Mouse (Mus musculus) hindbrain, embryonic 16.5 days (tissue): Measurements from ENCODE around the gene Clrn3. TPM values are rescaled to one million over a fixed set of nuclear protein-coding genes. Genes with fewer than 3 reads are reported as not detected.

Experiments used
- ATAC-seq: fragments of 200-750 bp; cut with Nextera tagmentation; 2 replicates; pipeline ENCODE4 v1.8.0; 2017; ENCODE audit warnings: moderate TSS enrichment, moderate library complexity
- H3K27ac ChIP-seq: fragments of 300-500 bp; sonication (generic); 2 replicates; pipeline ENCODE4 v1.5.1; 2014; ENCODE audit warnings: low read depth, mild to moderate bottlenecking, control low read depth, low read length, moderate library complexity
- H3K27me3 ChIP-seq: fragments of 300-500 bp; sonication (generic); replicated peaks from 2 replicates; pipeline ENCODE4 v1.6.1; 2014; ENCODE audit warnings: low read length; ENCODE audit not compliant: control insufficient read depth, insufficient read depth
- H3K36me3 ChIP-seq: fragments of 300-500 bp; sonication (generic); 2 replicates; pipeline ENCODE4 v1.6.1; 2014; ENCODE audit warnings: mild to moderate bottlenecking, low read length, moderate library complexity, mixed read lengths; ENCODE audit not compliant: control insufficient read depth, insufficient read depth
- H3K4me1 ChIP-seq: fragments of 300-500 bp; sonication (generic); 2 replicates; pipeline ENCODE4 v1.6.1; 2014; ENCODE audit warnings: low read depth, low read length; ENCODE audit not compliant: control insufficient read depth, insufficient read depth
- H3K4me2 ChIP-seq: fragments of 300-500 bp; sonication (generic); 2 replicates; pipeline ENCODE4 v1.6.1; 2014; ENCODE audit warnings: mild to moderate bottlenecking, low read length, control low read depth, moderate library complexity
- H3K4me3 ChIP-seq: fragments of 300-500 bp; sonication (generic); 2 replicates; pipeline ENCODE4 v1.5.1; 2014; ENCODE audit warnings: mild to moderate bottlenecking, low read length, control low read depth, moderate library complexity
- H3K9ac ChIP-seq: fragments of 300-500 bp; sonication (generic); 2 replicates; pipeline ENCODE4 v1.6.1; 2014; ENCODE audit warnings: low read depth, mild to moderate bottlenecking, control low read depth, low read length, moderate library complexity
- H3K9me3 ChIP-seq: fragments of 300-500 bp; sonication (generic); 2 replicates; pipeline ENCODE4 v1.6.1; 2014; ENCODE audit warnings: mild to moderate bottlenecking, low read length, moderate library complexity; ENCODE audit not compliant: control insufficient read depth
- WGBS: fragments of 180-500 bp; shearing (Covaris S2); extraction: QIAGEN DNeasy Blood & Tissue Kit; methylation state at CpG from one replicate; pipeline ENCODE4 v1.1.7; 2014; 5-methylcytosine and 5-hydroxymethylcytosine counted together
- polyA plus RNA-seq: library from polyadenylated mRNA; unstranded; fragments of >200 nt; fragmentation: Nextera tagmentation; extraction: Ambion mirVana; gene quantifications from 2 replicates; pipeline ENCODE4 v1.2.1, GENCODE M21; 2015

Clrn3 gene
- polyA plus RNA-seq, 1 experiment from 2014 or later = not detected

- 77% methylated on average over 6 of the region's 6 CpGs for WGBS
- H3K4me1 ChIP-seq = no peaks in the 10 kb centered on the region
- no peak overlapping the region for H3K4me2 ChIP-seq
- H3K9ac ChIP-seq = no peak overlapping the region
- no peaks in the 10 kb centered on the region for H3K27me3 ChIP-seq
- H3K4me3 ChIP-seq = no peak overlapping the region
- no peak for ATAC-seq
- H3K36me3 ChIP-seq = no peaks in the 10 kb centered on the region
- H3K27ac ChIP-seq = no peak overlapping the region
- H3K9me3 ChIP-seq = no peaks in the 10 kb centered on the region
Measured at GRCm38 (mm10) chr7:135524424-135524967, 4.0 kb downstream of the Clrn3 start.

GRCm38 (mm10) chr7:135523981-135524380 lies 4.5 kb downstream of the Clrn3 start:
- Histone ChIP-seq H3K9ac (no peak overlapping the region), H3K4me2 (no peak overlapping the region), H3K36me3 (no peaks in the 10 kb centered on the region), H3K27ac (no peak overlapping the region), H3K4me1 (no peaks in the 10 kb centered on the region), H3K9me3 (no peaks in the 10 kb centered on the region), H3K27me3 (no peaks in the 10 kb centered on the region), H3K4me3 (no peak overlapping the region)
- 49% methylated on average over 4 of the region's 4 CpGs for WGBS
- ATAC-seq = no peak

- Histone ChIP-seq H3K9me3 (no peaks in the 10 kb centered on the region), H3K9ac (no peak overlapping the region), H3K27me3 (no peaks in the 10 kb centered on the region), H3K4me3 (no peak overlapping the region), H3K27ac (no peak overlapping the region), H3K4me2 (no peak overlapping the region), H3K4me1 (no peaks in the 10 kb centered on the region), H3K36me3 (no peaks in the 10 kb centered on the region)
- 53% methylated on average over 15 of the region's 15 CpGs for WGBS
- ATAC-seq = no peak
Measured at GRCm38 (mm10) chr7:135521755-135522512, 6.5 kb downstream of the Clrn3 start.

- H3K4me2 ChIP-seq = no peak overlapping the region
- no peak overlapping the region for H3K9ac ChIP-seq
- WGBS = 80% methylated on average over 5 of the region's 5 CpGs
- H3K36me3 ChIP-seq = no peaks in the 10 kb centered on the region
- H3K4me3 ChIP-seq = no peak overlapping the region
- H3K27me3 ChIP-seq = no peaks in the 10 kb centered on the region
- no peaks in the 10 kb centered on the region for H3K9me3 ChIP-seq
- H3K4me1 ChIP-seq = no peaks in the 10 kb centered on the region
- no peak overlapping the region for H3K27ac ChIP-seq
- ATAC-seq = no peak
Measured at GRCm38 (mm10) chr7:135520241-135520640, 8.2 kb downstream of the Clrn3 start.

- H3K36me3 ChIP-seq = no peaks in the 10 kb centered on the region
- H3K9me3 ChIP-seq = no peaks in the 10 kb centered on the region
- WGBS = 64% methylated on average over 4 of the region's 4 CpGs
- H3K9ac ChIP-seq = no peak overlapping the region
- H3K27me3 ChIP-seq = no peaks in the 10 kb centered on the region
- ATAC-seq = no peak
- H3K4me1 ChIP-seq = no peaks in the 10 kb centered on the region
- H3K4me2 ChIP-seq = no peak overlapping the region
- H3K27ac ChIP-seq = no peak overlapping the region
- H3K4me3 ChIP-seq = no peak overlapping the region
Measured at GRCm38 (mm10) chr7:135517191-135517590, 11.3 kb downstream of the Clrn3 start.

GRCm38 (mm10) chr7:135511723-135512122 lies 16.7 kb downstream of the Clrn3 start:
- Histone ChIP-seq H3K9ac (no peak overlapping the region), H3K27me3 (no peaks in the 10 kb centered on the region), H3K36me3 (no peaks in the 10 kb centered on the region), H3K9me3 (no peaks in the 10 kb centered on the region), H3K4me1 (no peaks in the 10 kb centered on the region), H3K27ac (no peak overlapping the region), H3K4me3 (no peak overlapping the region), H3K4me2 (no peak overlapping the region)
- no peak for ATAC-seq
- WGBS = 88% methylated on average over 3 of the region's 3 CpGs

GRCm38 (mm10) chr7:135510431-135510830 lies 18.0 kb downstream of the Clrn3 start:
- no peak overlapping the region for H3K4me3 ChIP-seq
- H3K27me3 ChIP-seq = no peaks in the 10 kb centered on the region
- no peaks in the 10 kb centered on the region for H3K4me1 ChIP-seq
- no peak overlapping the region for H3K9ac ChIP-seq
- H3K9me3 ChIP-seq = no peaks in the 10 kb centered on the region
- 90% methylated on average over 5 of the region's 5 CpGs for WGBS
- no peak for ATAC-seq
- no peaks in the 10 kb centered on the region for H3K36me3 ChIP-seq
- H3K27ac ChIP-seq = no peak overlapping the region
- no peak overlapping the region for H3K4me2 ChIP-seq

- Histone ChIP-seq H3K27me3 (no peaks in the 10 kb centered on the region), H3K9ac (no peak overlapping the region), H3K4me2 (no peak overlapping the region), H3K4me3 (no peak overlapping the region), H3K4me1 (no peaks in the 10 kb centered on the region), H3K36me3 (no peaks in the 10 kb centered on the region), H3K9me3 (no peaks in the 10 kb centered on the region), H3K27ac (no peak overlapping the region)
- no peak for ATAC-seq
- WGBS = 93% methylated on average over 3 of the region's 3 CpGs
Measured at GRCm38 (mm10) chr7:135509272-135509671, 19.2 kb downstream of the Clrn3 start.

GRCm38 (mm10) chr7:135508602-135509001 lies 19.9 kb downstream of the Clrn3 start:
- no peaks in the 10 kb centered on the region for H3K27me3 ChIP-seq
- H3K4me2 ChIP-seq = no peak overlapping the region
- H3K4me3 ChIP-seq = no peak overlapping the region
- no peaks in the 10 kb centered on the region for H3K4me1 ChIP-seq
- H3K9ac ChIP-seq = no peak overlapping the region
- H3K27ac ChIP-seq = no peak overlapping the region
- 73% methylated on average over 4 of the region's 4 CpGs for WGBS
- H3K36me3 ChIP-seq = no peaks in the 10 kb centered on the region
- ATAC-seq = no peak
- no peaks in the 10 kb centered on the region for H3K9me3 ChIP-seq
